Mouse (Mus musculus) splenic B cell, adult 2 months (primary cell): ENCODE data around the gene Atf7.

Source experiments
- DNase-seq: peaks from one replicate; pipeline ENCODE4 v3.0.0-alpha.2; 2011; ENCODE audit warnings: low read depth, low spot score
- H3K27me3 ChIP-seq: 2 replicates; pipeline ENCODE4 v1.6.1; 2012; ENCODE audit warnings: mild to moderate bottlenecking, low read length, moderate library complexity, mixed read lengths; ENCODE audit not compliant: control insufficient read depth, poor library complexity, insufficient read depth, severe bottlenecking
- H3K36me3 ChIP-seq: 2 replicates; pipeline ENCODE4 v1.6.1; 2012; ENCODE audit warnings: mild to moderate bottlenecking, low read length, moderate library complexity, mixed read lengths; ENCODE audit not compliant: control insufficient read depth, poor library complexity, insufficient read depth, severe bottlenecking

Gene Atf7

GRCm38 (mm10) chr15:102519211-102520141, 105.8 kb downstream of the Atf7 start:
- H3K27me3 ChIP-seq = no peaks in the 10 kb centered on the region
- H3K36me3 ChIP-seq = no peaks in the 10 kb centered on the region
- DNase-seq = no peak

GRCm38 (mm10) chr15:102518859-102519201, 106.4 kb downstream of the Atf7 start:
- no peak for DNase-seq
- Histone ChIP-seq H3K27me3 (no peaks in the 10 kb centered on the region), H3K36me3 (no peaks in the 10 kb centered on the region)

- H3K36me3 ChIP-seq = no peaks in the 10 kb centered on the region
- no peaks in the 10 kb centered on the region for H3K27me3 ChIP-seq
- DNase-seq = peak; percentile 99
These were observed 107.0 kb downstream of the Atf7 start, which contains the start of gene Tarbp2 for GRCm38 (mm10) chr15:102517976-102518858. Tarbp2 (plus strand) TSS chr15:102518192.

GRCm38 (mm10) chr15:102517631-102517975, 107.7 kb downstream of the Atf7 start:
- Histone ChIP-seq H3K36me3 (no peaks in the 10 kb centered on the region), H3K27me3 (no peaks in the 10 kb centered on the region)
- no peak for DNase-seq

- H3K27me3 ChIP-seq = no peaks in the 10 kb centered on the region
- DNase-seq = peak; percentile 49
- H3K36me3 ChIP-seq = no peaks in the 10 kb centered on the region
These were observed 108.4 kb downstream of the Atf7 start, which contains the start of gene Map3k12 for GRCm38 (mm10) chr15:102516728-102517404. Map3k12 (minus strand) TSS chr15:102517064.

GRCm38 (mm10) chr15:102516293-102516692, 109.0 kb downstream of the Atf7 start:
- DNase-seq = no peak
- Histone ChIP-seq H3K36me3 (no peaks in the 10 kb centered on the region), H3K27me3 (no peaks in the 10 kb centered on the region)

- Histone ChIP-seq H3K27me3 (no peaks in the 10 kb centered on the region), H3K36me3 (no peaks in the 10 kb centered on the region)
- DNase-seq = no peak
These were observed 109.5 kb downstream of the Atf7 start for GRCm38 (mm10) chr15:102515791-102516190.

GRCm38 (mm10) chr15:102515261-102515660, 110.0 kb downstream of the Atf7 start:
- DNase-seq = no peak
- Histone ChIP-seq H3K27me3 (no peaks in the 10 kb centered on the region), H3K36me3 (no peaks in the 10 kb centered on the region)

GRCm38 (mm10) chr15:102513004-102513403, 112.3 kb downstream of the Atf7 start:
- H3K27me3 ChIP-seq = no peaks in the 10 kb centered on the region
- DNase-seq = peak; percentile 19
- H3K36me3 ChIP-seq = no peaks in the 10 kb centered on the region

GRCm38 (mm10) chr15:102512471-102512870, 112.8 kb downstream of the Atf7 start:
- DNase-seq = no peak
- no peaks in the 10 kb centered on the region for H3K36me3 ChIP-seq

GRCm38 (mm10) chr15:102512010-102512409, 113.3 kb downstream of the Atf7 start:
- no peaks in the 10 kb centered on the region for H3K27me3 ChIP-seq
- DNase-seq = no peak
- H3K36me3 ChIP-seq = no peaks in the 10 kb centered on the region

More at GRCm38 (mm10) chr15:102512471-102512870, 112.8 kb downstream of the Atf7 start:
- H3K27me3 ChIP-seq = no peaks in the 10 kb centered on the region

- H3K36me3 ChIP-seq = no peaks in the 10 kb centered on the region
- DNase-seq = peak; percentile 28
- H3K27me3 ChIP-seq = no peaks in the 10 kb centered on the region
These were observed 113.9 kb downstream of the Atf7 start for GRCm38 (mm10) chr15:102511285-102511833.

- no peaks in the 10 kb centered on the region for H3K36me3 ChIP-seq
- peak; percentile 85 for DNase-seq
- no peaks in the 10 kb centered on the region for H3K27me3 ChIP-seq
These were observed 114.5 kb downstream of the Atf7 start for GRCm38 (mm10) chr15:102510590-102511284.

GRCm38 (mm10) chr15:102510110-102510509, 115.2 kb downstream of the Atf7 start:
- H3K36me3 ChIP-seq = no peaks in the 10 kb centered on the region
- no peak for DNase-seq

More at GRCm38 (mm10) chr15:102510110-102510509, 115.2 kb downstream of the Atf7 start:
- H3K27me3 ChIP-seq = no peaks in the 10 kb centered on the region
